In genomic region chr13:55981041-55981440, GRCm38 (mm10) we compare ENCODE assay signal across 18 mouse cellular contexts.
"Had no signal": no experiment of that assay in that cellular context is flagged by ENCODE, and none has a peak within 500 bp of the region (broad histone marks: within the 10 kb centered on the region; RNA-seq: fewer than 3 reads in every experiment).

No protein-coding gene starts in this region.

- H3K9me3 ChIP-seq: limb, embryonic 15.5 days; midbrain, embryonic 12.5 days; midbrain, embryonic 15.5 days; neural tube, embryonic 12.5 days; neural tube, embryonic 15.5 days had no signal

- ATAC-seq: inflammation-experienced regulatory T-cells, adult 6 months; intestine, embryonic 16.5 days; liver, postnatal 0 days; lung, postnatal 0 days; midbrain, embryonic 15.5 days had no signal

- DNase-seq: kidney, adult 2 months; kidney, postnatal 25 days; liver, postnatal 0 days; lung, embryonic 14.5 days; right cerebral cortex, postnatal 14 days; spleen, adult 18-20 months had no signal

- H3K36me3 ChIP-seq: limb, embryonic 15.5 days; midbrain, embryonic 12.5 days; midbrain, embryonic 15.5 days; neural tube, embryonic 12.5 days; neural tube, embryonic 15.5 days had no signal

- H3K4me3 ChIP-seq: limb, embryonic 15.5 days; midbrain, embryonic 12.5 days; midbrain, embryonic 15.5 days; neural tube, embryonic 12.5 days; neural tube, embryonic 15.5 days had no signal

- H3K4me2 ChIP-seq: limb, embryonic 15.5 days; liver, embryonic 11.5 days; lung, embryonic 14.5 days; midbrain, embryonic 12.5 days; midbrain, embryonic 15.5 days; neural tube, embryonic 12.5 days; neural tube, embryonic 15.5 days had no signal

- H3K27ac ChIP-seq: kidney, postnatal 0 days; limb, embryonic 15.5 days; liver, embryonic 14.5 days; macrophage; midbrain, embryonic 12.5 days; midbrain, embryonic 15.5 days; neural tube, embryonic 12.5 days; neural tube, embryonic 15.5 days had no signal

- H3K27me3 ChIP-seq: neural tube, embryonic 15.5 days had no signal

- H3K9ac ChIP-seq: limb, embryonic 15.5 days; liver, embryonic 14.5 days; liver, postnatal 0 days; lung, embryonic 14.5 days; midbrain, embryonic 12.5 days; midbrain, embryonic 15.5 days; neural tube, embryonic 12.5 days; neural tube, embryonic 15.5 days had no signal
